ENCODE assay signal across 8 mouse cellular contexts in genomic region chr17:47628851-47629676, GRCm38 (mm10). TPM values are rescaled to one million over a fixed set of nuclear protein-coding genes. Genes with fewer than 3 reads are reported as not detected.
DNase-seq lines count a peak whose midpoint lies in the region; ATAC-seq lines count a peak whose summit lies in the region.

No protein-coding gene starts in this region.

- H3K9me3 ChIP-seq in forebrain, embryonic 10.5 days: no peaks in the 10 kb centered on the region
- no peaks in the 10 kb centered on the region for H3K9me3 ChIP-seq in heart, embryonic 16.5 days (replicated peaks; ENCODE audit: control insufficient read depth, low read length)
- H3K9me3 ChIP-seq in liver, embryonic 15.5 days (replicated peaks): no peaks in the 10 kb centered on the region
- no peaks in the 10 kb centered on the region for H3K9me3 ChIP-seq in neural tube, embryonic 12.5 days

- peak; percentile 95 for ATAC-seq in CD4-positive, CD25-positive, alpha-beta regulatory T cell, adult 4 months
- ATAC-seq in heart, embryonic 16.5 days (replicated peaks; ENCODE audit: extremely low read depth, insufficient read depth, low FRiP score): peak; percentile 95
- peak; percentile 88 for ATAC-seq in liver, embryonic 15.5 days (ENCODE audit: insufficient read depth)
- ATAC-seq in neural tube, embryonic 12.5 days (ENCODE audit: low FRiP score, low read depth): peak; percentile 94

- H3K9ac ChIP-seq in heart, embryonic 16.5 days (ENCODE audit: low read length): peak overlapping the region; percentile 82
- H3K9ac ChIP-seq in liver, embryonic 15.5 days: peak overlapping the region; percentile 85
- peak overlapping the region; percentile 78 for H3K9ac ChIP-seq in neural tube, embryonic 12.5 days

- H3K4me3 ChIP-seq in forebrain, embryonic 10.5 days: peak overlapping the region; percentile 74
- peak overlapping the region; percentile 84 for H3K4me3 ChIP-seq in heart, embryonic 16.5 days (ENCODE audit: low read length)
- H3K4me3 ChIP-seq in liver, embryonic 15.5 days (replicated peaks): peak overlapping the region; percentile 84
- peak overlapping the region; percentile 58 for H3K4me3 ChIP-seq in neural tube, embryonic 12.5 days

- H3K36me3 ChIP-seq in forebrain, embryonic 10.5 days (replicated peaks): peaks cover 30% of the 10 kb centered on the region
- peaks cover 8% of the 10 kb centered on the region for H3K36me3 ChIP-seq in heart, embryonic 16.5 days (ENCODE audit: control insufficient read depth, insufficient read depth)
- peaks cover 47% of the 10 kb centered on the region for H3K36me3 ChIP-seq in liver, embryonic 15.5 days (replicated peaks)
- H3K36me3 ChIP-seq in neural tube, embryonic 12.5 days: peaks cover 22% of the 10 kb centered on the region

- no peaks in the 10 kb centered on the region for H3K27me3 ChIP-seq in forebrain, embryonic 10.5 days (ENCODE audit: poor library complexity, severe bottlenecking)
- H3K27me3 ChIP-seq in heart, embryonic 16.5 days (ENCODE audit: control insufficient read depth, insufficient read depth, low read length): no peaks in the 10 kb centered on the region
- no peaks in the 10 kb centered on the region for H3K27me3 ChIP-seq in liver, embryonic 15.5 days
- no peaks in the 10 kb centered on the region for H3K27me3 ChIP-seq in neural tube, embryonic 12.5 days (replicated peaks)

- under 1% methylated on average over 63 of the region's 63 CpGs for WGBS in forebrain, embryonic 10.5 days
- WGBS in heart, embryonic 16.5 days: under 1% methylated on average over 56 of the region's 63 CpGs
- under 1% methylated on average over 62 of the region's 63 CpGs for WGBS in liver, embryonic 15.5 days (ENCODE audit: insufficient replicate concordance)
- under 1% methylated on average over 56 of the region's 63 CpGs for WGBS in neural tube, embryonic 12.5 days

- H3K4me1 ChIP-seq in forebrain, embryonic 10.5 days: peaks cover 43% of the 10 kb centered on the region
- peaks cover 15% of the 10 kb centered on the region for H3K4me1 ChIP-seq in heart, embryonic 16.5 days (ENCODE audit: control insufficient read depth, insufficient read depth, low read length)
- H3K4me1 ChIP-seq in liver, embryonic 15.5 days (replicated peaks): peaks cover 55% of the 10 kb centered on the region
- H3K4me1 ChIP-seq in neural tube, embryonic 12.5 days: peaks cover 32% of the 10 kb centered on the region

- peak overlapping the region; percentile 100 for H3K4me2 ChIP-seq in heart, embryonic 16.5 days (ENCODE audit: low read depth, low read length)
- H3K4me2 ChIP-seq in liver, embryonic 15.5 days: peak overlapping the region; percentile 100
- peak overlapping the region; percentile 88 for H3K4me2 ChIP-seq in neural tube, embryonic 12.5 days (replicated peaks)

- DNase-seq in c-Kit-negative CD71-positive TER-119-positive erythroid progenitor cells, embryonic 14.5 days (ENCODE audit: low read depth, low spot score): peak; percentile 85
- DNase-seq in forebrain, embryonic 10.5 days (ENCODE audit: extremely low spot score, low spot score): peak; percentile 97
- peak; percentile 96 to 98 for DNase-seq in kidney, postnatal 36 days
- DNase-seq in telencephalon, adult 2 months (ENCODE audit: low read depth, low spot score): peak; percentile 82

- H3K27ac ChIP-seq in forebrain, embryonic 10.5 days: peak overlapping the region; percentile 93
- peak overlapping the region; percentile 90 for H3K27ac ChIP-seq in heart, embryonic 16.5 days (ENCODE audit: low read length)
- peak overlapping the region; percentile 96 for H3K27ac ChIP-seq in liver, embryonic 15.5 days (replicated peaks)
- peak overlapping the region; percentile 69 for H3K27ac ChIP-seq in neural tube, embryonic 12.5 days

RNA-seq across cellular contexts. Expression of gene Usp49, which starts 1.4 kb away (rescaled TPM):
- under 1 TPM; 0.43 to 0.78 TPM for polyA plus RNA-seq in CD4-positive, CD25-positive, alpha-beta regulatory T cell, adult 4 months (2017; shearing (Covaris generic))
- polyA plus RNA-seq in forebrain, embryonic 10.5 days (2016; fragmentation: Nextera tagmentation; extraction: Ambion mirVana): 5.0 and 6.0 TPM in 2 replicates
- polyA plus RNA-seq in heart, embryonic 16.5 days (2015; fragmentation: Nextera tagmentation; extraction: Ambion mirVana): 2.1 and 3.1 TPM in 2 replicates
- 2.8 and 3.7 TPM in 2 replicates for polyA plus RNA-seq in liver, embryonic 15.5 days (2015; fragmentation: Nextera tagmentation; extraction: Ambion mirVana)
- 10.4 and 12.5 TPM in 2 replicates for polyA plus RNA-seq in neural tube, embryonic 12.5 days (2016; fragmentation: Nextera tagmentation; extraction: Ambion mirVana)

RNA-seq across cellular contexts. Expression of gene Gm20517, which starts 17.7 kb away (rescaled TPM):
- under 1 TPM in 1 of 2 experiments, not detected in 1; 0.73 TPM for polyA plus RNA-seq in CD4-positive, CD25-positive, alpha-beta regulatory T cell, adult 4 months (2017; shearing (Covaris generic))
- polyA plus RNA-seq in forebrain, embryonic 10.5 days (2016; fragmentation: Nextera tagmentation; extraction: Ambion mirVana): 1.5 and 1.9 TPM in 2 replicates
- polyA plus RNA-seq in heart, embryonic 16.5 days (2015; fragmentation: Nextera tagmentation; extraction: Ambion mirVana): 0.82 and 1.0 TPM in 2 replicates
- polyA plus RNA-seq in liver, embryonic 15.5 days (2015; fragmentation: Nextera tagmentation; extraction: Ambion mirVana): 2.1 and 2.4 TPM in 2 replicates
- polyA plus RNA-seq in neural tube, embryonic 12.5 days (2016; fragmentation: Nextera tagmentation; extraction: Ambion mirVana): 2.0 and 2.4 TPM in 2 replicates

RNA-seq across cellular contexts. Expression of gene Med20, which starts 17.7 kb away (rescaled TPM):
- polyA plus RNA-seq in CD4-positive, CD25-positive, alpha-beta regulatory T cell, adult 4 months (2017; shearing (Covaris generic)): 10 to 100 TPM; 36.0 to 37.0 TPM
- polyA plus RNA-seq in forebrain, embryonic 10.5 days (2016; fragmentation: Nextera tagmentation; extraction: Ambion mirVana): 43.4 and 47.5 TPM in 2 replicates
- 30.5 and 34.9 TPM in 2 replicates for polyA plus RNA-seq in heart, embryonic 16.5 days (2015; fragmentation: Nextera tagmentation; extraction: Ambion mirVana)
- polyA plus RNA-seq in liver, embryonic 15.5 days (2015; fragmentation: Nextera tagmentation; extraction: Ambion mirVana): 21.6 and 26.0 TPM in 2 replicates
- 39.7 and 41.6 TPM in 2 replicates for polyA plus RNA-seq in neural tube, embryonic 12.5 days (2016; fragmentation: Nextera tagmentation; extraction: Ambion mirVana)

RNA-seq across cellular contexts. Expression of gene Bysl, which starts 17.8 kb away (rescaled TPM):
- 10 to 100 TPM; 10.6 to 14.2 TPM for polyA plus RNA-seq in CD4-positive, CD25-positive, alpha-beta regulatory T cell, adult 4 months (2017; shearing (Covaris generic))
- 43.2 and 45.4 TPM in 2 replicates for polyA plus RNA-seq in forebrain, embryonic 10.5 days (2016; fragmentation: Nextera tagmentation; extraction: Ambion mirVana)
- 22.9 and 23.3 TPM in 2 replicates for polyA plus RNA-seq in heart, embryonic 16.5 days (2015; fragmentation: Nextera tagmentation; extraction: Ambion mirVana)
- polyA plus RNA-seq in liver, embryonic 15.5 days (2015; fragmentation: Nextera tagmentation; extraction: Ambion mirVana): 16.5 and 18.0 TPM in 2 replicates
- 32.5 and 35.9 TPM in 2 replicates for polyA plus RNA-seq in neural tube, embryonic 12.5 days (2016; fragmentation: Nextera tagmentation; extraction: Ambion mirVana)

RNA-seq across cellular contexts. Expression of gene Tomm6, which starts 59.1 kb away (rescaled TPM):
- 100 to 1,000 TPM; 264 to 319 TPM for polyA plus RNA-seq in CD4-positive, CD25-positive, alpha-beta regulatory T cell, adult 4 months (2017; shearing (Covaris generic))
- polyA plus RNA-seq in forebrain, embryonic 10.5 days (2016; fragmentation: Nextera tagmentation; extraction: Ambion mirVana): 362 and 379 TPM in 2 replicates
- 274 and 295 TPM in 2 replicates for polyA plus RNA-seq in heart, embryonic 16.5 days (2015; fragmentation: Nextera tagmentation; extraction: Ambion mirVana)
- 193 and 205 TPM in 2 replicates for polyA plus RNA-seq in liver, embryonic 15.5 days (2015; fragmentation: Nextera tagmentation; extraction: Ambion mirVana)
- 327 and 354 TPM in 2 replicates for polyA plus RNA-seq in neural tube, embryonic 12.5 days (2016; fragmentation: Nextera tagmentation; extraction: Ambion mirVana)

Comparison
In these comparisons a context has a peak if more than half of its experiments do, and no peak if none do; other contexts are left out.
1. Peak in every context shown above with its lines: DNase-seq, ATAC-seq, H3K4me3 ChIP-seq and H3K27ac ChIP-seq.